Mouse (Mus musculus): ENCODE measurements at regions not wholly inside any gene's neighbourhood (a gene's known extent, or its start where the extent isn't known, plus 50 kb on each side); places are given as distances from the start of the nearest gene placed in this dataset.

- TF ChIP-seq CTCF (IDR thresholded peaks at IDR 0.05; ENCODE audit: extremely low read depth, insufficient read depth, low read length) (no peak), POLR2A (IDR thresholded peaks at IDR 0.05; ENCODE audit: extremely low read depth, insufficient read depth, low read length) (no peak)
Measured at GRCm38 (mm10) chr4:124048348-124048831, 130.6 kb upstream of the 4930535I16Rik start.

All from cortical plate, adult 2 months (tissue).